Mouse (Mus musculus) mouse trophoblast stem cell (cell line): ENCODE measurements at regions not wholly inside any gene's neighbourhood (a gene's known extent, or its start where the extent isn't known, plus 50 kb on each side); places are given as distances from the start of the nearest gene placed in this dataset.

ENCODE experiments used
- in situ Hi-C, 2 experiments: fragments of 300-500 bp; cut with MseI, MboI; formaldehyde crosslinking; loops; 2 replicates in 1 of 2; 3 replicates in 1 of 2; pipeline ENCODE4 v1.15.1; 2025

- in situ Hi-C loops, result no loop called here
Measured at GRCm38 (mm10) chr4:142956832-142957429, 255.9 kb downstream of the Prdm2 start.

- in situ Hi-C loops, result no loop called here
Measured at GRCm38 (mm10) chr4:142956376-142956775, 256.4 kb downstream of the Prdm2 start.

- in situ Hi-C loops, result no loop called here
Measured at GRCm38 (mm10) chr4:142953724-142954123, 259.1 kb downstream of the Prdm2 start.

- in situ Hi-C loops, result no loop called here
Measured at GRCm38 (mm10) chr4:142952879-142953278, 259.9 kb downstream of the Prdm2 start.

GRCm38 (mm10) chr4:142947673-142948072, 265.1 kb downstream of the Prdm2 start:
- in situ Hi-C loops, result no loop called here

- in situ Hi-C loops, result no loop called here
Measured at GRCm38 (mm10) chr4:142933627-142934026, 279.2 kb downstream of the Prdm2 start.

- in situ Hi-C loops, result no loop called here
Measured at GRCm38 (mm10) chr4:142929245-142929644, 283.6 kb downstream of the Prdm2 start.

- in situ Hi-C loops, result no loop called here
Measured at GRCm38 (mm10) chr4:142927328-142928108, 285.3 kb downstream of the Prdm2 start.

GRCm38 (mm10) chr4:142925111-142925510, 287.7 kb downstream of the Prdm2 start:
- in situ Hi-C loops, result no loop called here

GRCm38 (mm10) chr4:142909355-142909947, 303.3 kb downstream of the Prdm2 start:
- in situ Hi-C loops, result no loop called here

GRCm38 (mm10) chr4:142908782-142909181, 304.0 kb downstream of the Prdm2 start:
- in situ Hi-C loops, result no loop called here

GRCm38 (mm10) chr4:142903356-142904032, 309.3 kb downstream of the Prdm2 start:
- in situ Hi-C loops, result no loop called here

GRCm38 (mm10) chr4:142900792-142901191, 312.0 kb downstream of the Prdm2 start:
- in situ Hi-C loops, result no loop called here

GRCm38 (mm10) chr4:142898994-142899393, 313.8 kb downstream of the Prdm2 start:
- in situ Hi-C loops, result no loop called here

GRCm38 (mm10) chr4:142890711-142891110, 322.1 kb downstream of the Prdm2 start:
- in situ Hi-C loops, result no loop called here

- in situ Hi-C loops, result no loop called here
Measured at GRCm38 (mm10) chr4:142888891-142889290, 323.9 kb downstream of the Prdm2 start.

GRCm38 (mm10) chr4:142887876-142888275, 324.9 kb downstream of the Prdm2 start:
- in situ Hi-C loops, result no loop called here

GRCm38 (mm10) chr4:142880323-142880759, 332.5 kb downstream of the Prdm2 start:
- in situ Hi-C loops, result no loop called here

GRCm38 (mm10) chr4:142876151-142876550, 336.6 kb downstream of the Prdm2 start:
- in situ Hi-C loops, result no loop called here

GRCm38 (mm10) chr4:142875105-142875504, 337.7 kb downstream of the Prdm2 start:
- in situ Hi-C loops, result no loop called here

GRCm38 (mm10) chr4:142866341-142866740, 346.5 kb downstream of the Prdm2 start:
- in situ Hi-C loops, result no loop called here

GRCm38 (mm10) chr4:142865593-142865992, 347.2 kb downstream of the Prdm2 start:
- in situ Hi-C loops, result no loop called here
